Mouse (Mus musculus) olfactory bulb, adult 2 months (tissue): ENCODE results near the gene Prkar2b. TPM values are rescaled to one million over a fixed set of nuclear protein-coding genes. Genes with fewer than 3 reads are reported as not detected.

Experiments
- H3K27ac ChIP-seq: fragments of 200-500 bp; 2 replicates; pipeline ENCODE4 v1.5.1; 2012; ENCODE audit warnings: low read depth, low read length; ENCODE audit not compliant: insufficient read depth
- H3K4me1 ChIP-seq: fragments of 200-500 bp; 2 replicates; pipeline ENCODE4 v1.6.1; 2012; ENCODE audit warnings: low read length; ENCODE audit not compliant: control insufficient read depth, insufficient read depth
- H3K4me3 ChIP-seq: fragments of 200-500 bp; 2 replicates; pipeline ENCODE4 v1.5.1; 2012; ENCODE audit warnings: mild to moderate bottlenecking, low read depth, low read length, moderate library complexity; ENCODE audit not compliant: insufficient read depth
- CTCF ChIP-seq: fragments of 200-500 bp; IDR thresholded peaks from 2 replicates; pipeline ENCODE4 v1.5.1; 2012; ENCODE audit warnings: low read depth, mild to moderate bottlenecking, low read length, moderate library complexity; ENCODE audit not compliant: insufficient read depth
- POLR2A ChIP-seq: fragments of 200-500 bp; IDR thresholded peaks from 2 replicates; pipeline ENCODE4 v1.6.1; 2012; ENCODE audit warnings: mild to moderate bottlenecking, low read depth, low read length, moderate library complexity; ENCODE audit not compliant: insufficient read depth
- WGBS: fragments of 180-500 bp; shearing (Covaris S2); methylation state at CpG from one replicate; pipeline ENCODE4 v1.1.7; 2018; 5-methylcytosine and 5-hydroxymethylcytosine counted together
- polyA plus RNA-seq: library from polyadenylated mRNA; stranded (reverse); fragments of >200 nt; gene quantifications from 2 replicates; pipeline ENCODE4 v1.2.4, GENCODE M21; 2012; ENCODE audit warnings: low replicate concordance; ENCODE audit not compliant: missing spikeins, insufficient read depth, insufficient read length

The Prkar2b gene
- polyA plus RNA-seq, 1 experiment = not detected

DNA sequence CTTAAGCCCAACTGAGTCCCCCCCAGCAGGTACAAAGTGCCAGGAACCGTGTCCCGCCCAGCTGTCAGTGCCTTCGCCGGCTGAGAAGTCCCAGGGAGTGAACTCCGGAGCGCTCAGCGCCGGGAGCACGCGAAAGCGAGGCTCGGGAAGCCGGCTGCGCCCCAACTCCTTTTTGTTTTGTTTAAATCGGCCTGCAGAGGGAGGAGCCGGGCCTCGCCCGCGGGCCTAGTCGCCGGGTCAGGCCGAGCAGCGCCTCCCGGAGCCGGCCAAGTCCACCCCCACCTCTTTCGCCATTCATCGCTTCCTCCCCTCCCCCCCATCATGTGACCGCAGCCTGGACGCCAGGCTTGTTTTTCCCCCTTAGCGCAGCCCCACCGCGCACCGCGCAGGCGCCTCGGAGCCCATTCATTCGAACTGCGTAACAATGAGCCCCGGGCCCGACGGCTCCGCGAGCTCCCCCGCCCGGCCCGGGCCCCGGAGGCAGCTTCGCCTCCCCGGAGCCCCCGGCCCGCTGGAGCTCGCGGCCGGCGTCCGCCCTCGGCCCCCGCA lies 111.8 kb downstream of the Prkar2b start:
- WGBS = under 1% methylated on average over 57 of the region's 58 CpGs
- peak; percentile 22; the same call in 1 of the 2 replicates for TF ChIP-seq CTCF
- peak; percentile 49; the same call in 1 of the 2 replicates for TF ChIP-seq POLR2A
- Histone ChIP-seq H3K27ac (peak overlapping the region; percentile 30; the same call in 1 of the 2 replicates), H3K4me3 (peak overlapping the region; percentile 61), H3K4me1 (0 out of 2 replicates have a peak, but pooled peaks cover 2% of the 10 kb centered on the region)

DNA sequence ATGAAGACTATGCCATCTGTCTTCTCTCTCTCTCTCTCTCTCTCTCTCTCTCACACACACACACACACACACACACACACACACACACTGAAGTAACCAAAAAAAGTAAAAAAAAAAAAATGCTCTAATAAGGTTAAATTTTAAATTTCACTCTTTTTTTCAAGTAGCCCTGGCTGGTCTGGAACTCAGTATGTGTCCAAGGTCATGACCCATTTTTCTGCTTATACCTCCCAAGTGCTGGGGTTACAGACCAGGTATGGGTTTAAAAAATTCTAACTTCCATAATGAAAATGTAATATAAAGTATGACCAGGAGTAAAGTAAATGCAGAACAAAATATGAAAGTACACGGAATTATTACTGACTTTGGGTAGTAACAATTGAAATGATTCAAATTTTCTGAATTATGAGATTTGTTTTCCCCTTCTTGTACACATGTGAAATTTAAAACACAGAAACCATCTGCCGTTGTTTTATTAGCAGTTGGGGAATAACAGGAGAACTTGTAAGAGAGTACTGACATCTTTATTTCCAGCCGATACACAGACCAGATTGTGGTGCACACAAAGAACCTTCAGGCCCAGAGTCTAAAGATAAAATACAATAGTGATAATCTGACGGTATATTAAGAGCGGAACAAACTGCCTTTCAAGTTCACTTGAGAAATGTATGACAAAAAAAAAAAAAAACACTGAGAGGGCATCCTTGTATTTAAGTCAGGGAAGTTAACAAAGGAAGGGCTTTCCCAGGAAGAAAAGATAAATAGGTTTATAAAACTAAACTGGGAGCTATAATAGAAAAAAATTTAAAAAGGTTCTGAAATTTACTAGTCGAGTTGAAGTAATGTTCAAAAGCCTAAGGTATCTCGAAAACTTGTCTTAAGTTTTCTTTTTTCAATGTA lies 112.7 kb downstream of the Prkar2b start:
- 18% methylated on average over 7 of the region's 7 CpGs for WGBS
- 0 out of 2 replicates have a peak, but pooled peaks cover 2% of the 10 kb centered on the region for H3K4me1 ChIP-seq
- 0 out of 2 replicates have a peak overlapping the region, but pooled peaks have one; percentile 30 for H3K27ac ChIP-seq
- no peak overlapping the region for H3K4me3 ChIP-seq
- no peak for TF ChIP-seq POLR2A
- no peak for TF ChIP-seq CTCF

DNA sequence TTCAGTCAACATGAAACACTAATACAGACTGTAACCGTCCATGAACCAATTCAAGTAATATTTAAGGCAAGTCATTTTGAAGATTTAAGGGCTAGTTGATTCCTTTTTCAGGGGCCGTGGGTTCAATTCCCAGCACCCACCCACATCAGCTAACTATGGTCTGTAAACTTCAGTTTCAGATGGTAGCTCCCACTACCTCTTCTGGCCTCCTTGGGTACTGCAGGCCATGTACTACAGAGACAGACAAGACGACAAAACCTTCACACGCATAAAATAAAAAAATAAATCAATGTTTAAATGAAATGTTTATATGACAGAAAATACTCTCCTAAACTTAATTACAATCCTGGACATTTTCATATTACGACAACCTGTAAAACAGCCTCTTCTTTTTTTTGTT lies 113.6 kb downstream of the Prkar2b start:
- 0 out of 2 replicates have a peak, but pooled peaks cover 2% of the 10 kb centered on the region for H3K4me1 ChIP-seq
- no peak overlapping the region for H3K27ac ChIP-seq
- no peak for TF ChIP-seq POLR2A
- no peak for TF ChIP-seq CTCF
- H3K4me3 ChIP-seq = no peak overlapping the region
- 95% methylated on average over 5 of the region's 5 CpGs for WGBS

DNA sequence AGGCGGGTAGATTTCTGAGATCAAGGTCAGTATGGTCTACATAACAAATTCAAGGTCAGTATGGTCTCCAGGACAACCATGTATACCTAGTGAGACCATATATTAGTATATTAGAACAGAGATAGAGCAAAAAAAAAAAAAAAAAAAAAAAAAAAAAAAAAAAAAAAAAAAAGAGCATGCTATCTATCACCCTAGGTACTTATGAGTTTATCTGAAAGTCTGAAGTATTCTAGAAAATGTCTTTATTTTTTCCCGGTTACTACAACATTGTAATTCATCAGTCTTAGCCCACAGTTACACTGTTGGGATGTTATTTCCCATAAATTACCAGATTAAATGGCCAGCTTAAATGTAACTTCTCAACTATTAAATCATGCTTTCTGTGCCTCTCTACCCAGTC lies 116.7 kb downstream of the Prkar2b start:
- TF ChIP-seq CTCF (no peak), POLR2A (no peak)
- Histone ChIP-seq H3K4me3 (no peak overlapping the region), H3K27ac (no peak overlapping the region), H3K4me1 (0 out of 2 replicates have a peak, but pooled peaks cover 2% of the 10 kb centered on the region)
- WGBS = 91% methylated on average over 2 of the region's 2 CpGs

DNA sequence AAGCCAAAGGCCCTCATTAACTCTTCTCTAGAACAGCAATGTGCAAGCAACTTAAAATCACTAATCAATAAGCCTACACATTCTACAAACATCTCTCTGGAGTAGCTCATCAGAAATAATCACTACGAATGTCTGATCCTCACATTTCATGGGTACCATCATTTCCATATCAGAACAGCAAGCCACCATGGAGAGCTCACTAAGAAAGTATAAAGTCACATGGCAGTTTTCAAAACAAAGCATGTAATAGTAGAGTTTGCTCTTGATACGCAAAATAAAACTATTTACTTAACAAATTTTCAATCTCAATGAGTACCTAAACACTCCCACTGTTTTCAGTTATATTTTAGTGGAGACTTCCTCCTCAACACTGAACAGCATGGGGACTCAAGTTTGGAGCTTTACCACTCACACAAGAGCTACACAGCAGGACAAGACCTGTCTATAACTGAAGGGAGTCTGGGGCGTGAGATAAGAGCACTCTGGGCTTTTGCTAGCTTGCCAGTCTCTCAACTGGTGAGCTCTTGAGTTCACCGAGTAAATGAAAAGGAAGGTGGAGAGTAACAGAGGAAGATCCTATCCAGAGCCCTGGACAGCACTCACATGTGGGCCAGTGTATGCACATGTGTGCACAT lies 118.0 kb downstream of the Prkar2b start:
- H3K4me3 ChIP-seq = no peak overlapping the region
- H3K4me1 ChIP-seq = 0 out of 2 replicates have a peak, but pooled peaks cover 2% of the 10 kb centered on the region
- TF ChIP-seq CTCF (no peak), POLR2A (no peak)
- no peak overlapping the region for H3K27ac ChIP-seq
- 90% methylated on average over 4 of the region's 4 CpGs for WGBS

DNA sequence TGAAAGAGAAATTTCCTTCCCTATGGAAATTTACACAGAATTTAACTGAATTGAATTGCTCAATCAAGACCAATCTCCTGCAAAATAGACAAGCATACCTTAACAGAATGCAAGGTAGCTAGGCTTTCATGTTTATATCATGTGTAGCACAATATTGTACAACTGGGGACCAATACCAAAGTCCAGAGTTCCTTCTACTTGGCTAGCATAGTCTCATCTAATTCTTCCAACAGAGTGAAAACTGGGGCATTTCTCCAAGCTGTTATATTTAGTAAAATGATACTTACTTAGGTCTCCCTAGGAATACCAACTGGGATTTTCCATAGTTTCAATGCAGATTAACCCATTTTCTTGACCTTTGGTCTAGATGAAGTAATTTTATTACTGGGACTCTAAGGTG lies 122.1 kb downstream of the Prkar2b start:
- H3K4me3 ChIP-seq = no peak overlapping the region
- no peak overlapping the region for H3K27ac ChIP-seq
- TF ChIP-seq POLR2A (no peak), CTCF (no peak)

DNA sequence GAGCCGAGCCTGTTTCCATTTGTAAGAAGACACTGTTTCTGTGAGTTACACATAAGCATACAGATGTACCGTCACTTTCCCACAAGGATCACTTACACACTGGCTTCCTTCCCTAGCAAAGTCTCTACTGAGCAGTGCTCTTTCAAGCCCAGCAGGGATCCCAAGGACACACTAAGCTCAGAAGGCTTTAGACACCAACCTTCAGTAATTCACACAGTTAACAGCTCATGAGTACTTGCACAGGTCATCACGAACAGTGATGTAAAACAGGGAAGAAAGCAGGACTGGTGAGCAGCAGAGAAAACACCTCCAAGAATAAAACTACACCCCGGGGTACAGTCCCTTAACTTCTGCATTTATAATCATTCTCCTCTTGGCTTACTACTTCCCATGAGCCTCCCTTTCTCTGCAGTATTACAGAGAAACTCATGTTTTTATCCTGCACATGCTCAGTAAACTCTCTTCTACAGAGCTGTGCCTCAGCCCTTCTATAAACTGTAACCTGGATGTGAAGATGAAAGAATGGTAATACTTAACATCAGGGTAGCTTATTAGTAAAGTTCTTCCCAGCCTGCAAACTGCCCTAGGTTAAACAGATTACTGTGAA lies 122.6 kb downstream of the Prkar2b start:
- TF ChIP-seq POLR2A = no peak
- no peak for TF ChIP-seq CTCF
- Histone ChIP-seq H3K27ac (no peak overlapping the region), H3K4me1 (no peaks in the 10 kb centered on the region), H3K4me3 (no peak overlapping the region)
- WGBS = 87% methylated on average over 4 of the region's 4 CpGs

More for the DNA sequence above, 122.1 kb downstream of the Prkar2b start:
- H3K4me1 ChIP-seq = no peaks in the 10 kb centered on the region

DNA sequence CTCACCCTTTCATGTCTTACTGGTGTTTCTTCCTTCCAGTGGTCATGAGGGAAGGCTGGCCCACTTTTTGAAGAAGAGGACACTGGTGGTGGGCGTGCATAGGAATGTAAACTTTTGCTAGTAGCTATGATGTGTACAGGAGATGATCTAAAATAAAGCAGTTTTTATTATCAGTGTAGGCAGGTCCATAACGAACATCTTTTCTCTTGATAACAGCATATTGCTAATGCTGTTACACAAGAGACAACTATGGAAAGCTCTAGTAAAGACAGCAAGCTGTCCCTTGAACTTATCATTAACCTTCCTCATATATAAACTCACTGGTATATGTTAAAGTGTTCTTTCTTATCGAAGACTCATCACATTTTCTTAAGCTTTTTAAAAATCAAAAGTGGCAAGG lies 123.5 kb downstream of the Prkar2b start:
- Histone ChIP-seq H3K4me3 (no peak overlapping the region), H3K27ac (no peak overlapping the region), H3K4me1 (no peaks in the 10 kb centered on the region)
- 92% methylated on average over 3 of the region's 3 CpGs for WGBS
- TF ChIP-seq CTCF (no peak), POLR2A (no peak)
